Mouse (Mus musculus) retina, postnatal 7 days (tissue): Measurements from ENCODE around the gene Ifitm10.
"Not testable (repeated sequence)": the region's sequence is repeated elsewhere in the genome, so short reads cannot be mapped to it uniquely, and the experiment has no call there.

ENCODE experiments used
- DNase-seq: peaks from one replicate; pipeline ENCODE4 v3.0.0-alpha.2; 2012; ENCODE audit warnings: low read depth, low spot score

Gene Ifitm10

DNA sequence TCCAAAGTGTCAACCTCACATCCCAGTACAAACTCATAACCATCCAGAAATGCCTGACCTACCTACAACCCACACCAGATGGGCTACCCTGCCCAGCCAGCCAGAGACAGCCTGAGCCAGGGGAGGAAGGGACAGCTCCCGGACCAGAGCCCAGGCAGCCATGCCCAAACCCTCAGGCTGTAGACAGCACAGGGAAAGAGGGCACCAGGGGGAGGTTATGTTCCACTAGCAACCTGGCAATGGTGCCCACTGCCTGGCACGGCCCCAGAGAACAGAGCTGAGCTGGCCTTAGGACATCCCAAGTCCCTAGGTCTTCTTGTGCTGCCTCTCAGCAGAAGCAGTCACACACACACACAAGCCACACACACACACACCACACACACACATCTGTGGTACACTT, 4.7 kb downstream of the Ifitm10 start:
- DNase-seq, result no peak

DNA sequence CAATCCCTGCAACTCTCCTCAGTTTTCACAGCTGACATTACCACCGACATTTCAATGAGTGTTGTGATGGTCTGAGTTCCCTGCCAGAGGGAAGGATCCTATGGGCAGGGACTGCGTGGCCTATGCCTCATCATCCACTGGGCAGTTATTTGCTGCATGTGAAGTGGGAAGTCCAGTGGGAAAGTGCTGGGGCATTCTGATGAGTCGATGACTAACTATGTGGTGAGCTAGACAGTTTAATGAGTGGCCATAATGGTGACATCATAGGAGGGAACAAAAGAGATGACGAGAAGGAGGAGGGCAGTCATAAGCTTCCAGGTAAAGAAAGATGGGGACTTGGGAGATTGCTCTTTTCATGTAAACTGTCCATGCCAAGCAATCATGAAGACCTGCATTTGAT, 10.4 kb downstream of the Ifitm10 start:
- no peak for DNase-seq

GRCm38 (mm10) chr7:142360743-142361142, 12.8 kb downstream of the Ifitm10 start:
- no peak for DNase-seq

DNA sequence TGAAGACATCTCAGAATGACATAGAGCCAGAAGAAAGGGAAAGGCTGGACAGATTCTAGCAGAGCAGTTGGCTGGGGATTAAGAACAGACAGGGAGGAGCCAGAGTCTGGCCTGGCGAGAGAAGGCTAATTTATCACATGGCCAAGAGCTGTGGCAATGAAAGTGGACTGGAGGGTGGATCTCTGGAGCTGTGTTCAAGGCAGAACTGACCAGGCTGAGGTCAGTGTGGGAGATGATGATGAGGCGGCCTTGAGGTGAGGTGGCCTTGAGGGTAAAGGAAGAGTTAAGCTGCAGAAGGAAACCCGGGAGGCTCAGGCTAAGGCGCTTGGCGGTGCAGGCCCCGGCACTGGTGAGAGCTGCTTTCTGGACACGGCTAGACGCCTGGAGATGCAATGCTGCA, 14.4 kb downstream of the Ifitm10 start:
- DNase-seq, result no peak

DNA sequence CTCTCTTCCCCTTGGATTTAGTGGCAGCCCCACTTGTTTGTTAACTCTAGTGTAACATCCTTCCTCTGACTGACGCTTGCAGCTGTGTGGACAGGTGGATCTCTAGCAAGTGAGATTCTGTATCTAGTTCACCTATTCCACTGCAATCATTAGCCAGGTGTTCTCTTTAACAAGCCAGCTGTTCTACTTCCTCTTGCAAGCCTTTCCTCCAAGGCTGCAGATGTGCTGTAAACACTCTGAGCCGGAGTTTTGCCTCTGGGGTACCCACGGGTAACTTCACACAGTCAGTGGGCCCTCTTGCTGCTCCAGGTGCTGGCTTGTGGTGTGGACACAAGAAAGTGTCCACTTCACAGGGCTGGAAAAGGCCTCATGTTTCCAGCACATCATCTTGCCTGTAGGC, 16.0 kb downstream of the Ifitm10 start:
- DNase-seq, result no peak

DNA sequence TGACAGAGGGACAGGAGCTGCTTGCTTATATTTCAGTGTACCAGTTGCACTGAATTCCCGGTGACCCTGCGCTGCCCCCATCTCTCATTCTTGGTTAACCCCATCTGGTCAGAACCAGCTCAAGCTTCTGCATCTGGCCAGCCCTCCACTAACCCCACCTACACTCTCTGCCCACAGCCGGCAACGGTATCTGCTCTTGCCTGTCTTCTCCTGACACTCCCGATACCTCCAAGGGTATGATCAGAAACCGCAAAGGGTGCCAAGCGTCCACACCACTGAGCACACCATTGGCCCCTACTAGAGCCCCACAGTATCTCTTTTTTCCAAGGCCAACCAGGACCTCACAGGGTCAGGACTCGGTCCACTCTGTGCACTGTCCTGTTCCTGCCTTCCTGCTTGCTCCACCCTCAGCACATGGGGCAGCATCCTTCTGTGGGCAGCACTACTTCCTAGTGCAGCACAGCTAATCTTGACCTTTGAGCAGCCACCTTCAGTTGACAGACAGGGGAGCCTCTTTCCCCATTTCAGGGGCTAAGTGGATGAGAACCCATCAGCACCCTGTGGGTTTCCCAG, 18.8 kb downstream of the Ifitm10 start:
- no peak for DNase-seq

DNA sequence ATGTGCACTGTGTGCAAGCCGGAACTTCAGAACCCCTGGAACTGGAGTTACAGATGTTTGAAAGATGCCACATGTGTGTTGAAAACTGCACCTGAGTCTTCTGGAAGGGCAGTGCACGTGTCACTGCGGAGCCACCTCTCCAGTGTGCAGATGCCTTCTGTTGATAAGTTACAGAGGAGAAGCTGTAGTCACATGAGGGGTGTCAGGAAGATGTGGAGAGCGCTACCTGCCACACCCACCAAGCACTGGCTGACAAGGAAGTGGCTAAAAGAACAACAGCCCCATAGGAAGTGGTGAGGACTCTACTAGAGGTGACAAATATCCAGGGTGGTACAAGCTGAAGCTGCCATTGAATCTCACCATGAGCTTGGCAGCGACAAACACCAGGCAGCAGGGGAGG, 19.7 kb downstream of the Ifitm10 start:
- DNase-seq, result no peak

- DNase-seq, result no peak
These were observed 22.0 kb downstream of the Ifitm10 start for GRCm38 (mm10) chr7:142351569-142351968.

DNA sequence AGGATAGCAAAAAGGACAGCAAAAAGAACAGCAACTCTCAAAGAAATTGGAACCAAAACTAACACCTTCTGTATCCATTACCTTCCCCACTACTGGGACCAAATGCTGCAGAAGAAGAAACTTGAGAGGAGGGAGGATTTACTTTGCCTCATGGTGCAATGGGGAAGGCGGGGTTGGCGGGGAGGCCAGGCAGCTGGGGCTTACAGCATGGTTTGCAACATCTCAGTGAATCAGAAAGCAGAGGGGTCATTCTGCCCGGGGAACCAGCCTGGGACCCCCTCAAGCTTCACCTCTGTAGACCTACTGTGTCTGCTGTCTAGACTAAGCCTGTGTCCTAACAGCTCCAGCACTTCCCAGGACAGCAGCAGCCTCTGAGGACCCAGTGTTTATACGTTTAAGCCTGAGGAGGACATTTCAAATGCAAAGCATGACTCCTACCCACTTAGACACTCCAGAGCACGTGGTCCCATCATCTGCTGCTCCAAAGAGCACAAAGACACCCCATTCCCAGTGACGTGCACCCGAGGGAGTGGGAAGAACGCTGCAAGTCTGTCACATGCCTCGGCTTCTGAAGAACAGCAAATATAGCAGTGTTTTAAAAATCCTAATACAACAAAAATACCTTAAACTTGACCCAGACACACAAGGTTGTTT, 24.1 kb downstream of the Ifitm10 start:
- DNase-seq, result no peak

DNA sequence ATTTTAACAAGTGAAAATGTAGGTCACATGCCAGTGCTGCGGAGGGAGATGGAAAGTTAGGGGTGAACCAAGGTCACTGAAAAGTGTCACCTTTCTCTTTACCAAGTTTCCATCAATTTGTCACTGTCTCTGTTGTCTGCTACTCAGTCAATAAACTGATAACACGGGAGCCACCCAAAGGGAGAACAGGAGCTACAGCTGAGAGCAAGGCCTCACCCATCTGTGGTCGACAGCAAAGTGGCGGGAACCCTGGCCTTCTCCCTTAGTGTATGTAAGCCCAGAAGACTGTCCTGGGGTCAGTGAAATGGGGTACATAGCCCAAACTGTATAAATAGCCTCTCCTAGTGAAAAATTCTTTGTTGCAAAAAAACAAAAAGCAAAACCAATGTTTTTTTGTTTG, 26.0 kb downstream of the Ifitm10 start:
- DNase-seq, result no peak

DNA sequence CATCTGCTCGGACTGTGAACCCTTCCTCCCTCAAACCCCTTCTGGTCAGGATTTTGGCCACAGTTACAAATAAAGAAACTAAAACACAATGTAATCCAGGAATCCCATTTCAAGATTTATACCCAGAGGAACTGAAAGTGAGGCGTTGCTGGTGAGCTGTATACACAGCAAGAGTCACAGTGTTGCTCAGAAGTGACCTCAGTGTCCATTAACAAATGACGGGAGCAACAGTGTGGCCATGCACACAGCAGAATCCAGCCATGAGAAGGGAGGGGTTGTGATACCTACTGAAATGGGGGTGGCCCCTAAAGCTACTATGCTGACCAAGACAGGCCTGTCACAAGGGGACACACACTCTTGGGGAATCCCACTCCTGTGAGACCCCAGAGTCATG, 31.3 kb downstream of the Ifitm10 start:
- no peak for DNase-seq

DNA sequence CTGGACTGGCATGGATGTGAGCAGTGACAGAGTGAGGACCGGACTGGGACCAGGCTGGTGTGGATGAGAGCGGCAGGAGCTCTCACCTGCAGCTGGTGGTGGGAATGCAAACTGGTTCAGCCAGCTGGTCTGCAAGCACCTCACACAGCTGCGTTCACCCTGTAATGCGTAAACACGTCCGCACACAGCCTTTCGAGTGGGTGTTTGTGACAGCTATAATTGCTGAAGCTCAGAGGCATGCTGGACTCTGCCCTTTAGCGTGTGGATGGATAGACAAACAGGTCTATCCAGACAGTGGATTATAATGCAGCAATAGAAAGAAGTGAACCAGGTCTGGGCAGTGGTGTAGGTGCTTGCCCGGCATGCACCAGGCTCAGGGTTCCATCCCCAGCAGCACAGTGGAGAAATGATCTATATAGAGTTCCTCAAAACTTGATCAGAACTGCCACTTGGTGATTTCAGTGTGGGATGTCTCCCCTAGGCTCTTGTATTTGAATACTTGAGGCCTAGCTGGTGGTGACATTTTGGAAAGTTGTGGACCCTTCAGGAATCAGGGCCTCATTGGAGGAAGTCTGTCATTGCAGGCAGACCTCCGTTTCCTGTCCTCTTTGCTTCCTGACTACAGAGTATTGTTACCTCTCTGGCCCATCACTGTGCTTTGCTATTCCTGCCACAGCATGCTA, 31.8 kb downstream of the Ifitm10 start:
- no peak for DNase-seq

- no peak for DNase-seq
These were observed 33.1 kb downstream of the Ifitm10 start for GRCm38 (mm10) chr7:142340269-142340970.

DNA sequence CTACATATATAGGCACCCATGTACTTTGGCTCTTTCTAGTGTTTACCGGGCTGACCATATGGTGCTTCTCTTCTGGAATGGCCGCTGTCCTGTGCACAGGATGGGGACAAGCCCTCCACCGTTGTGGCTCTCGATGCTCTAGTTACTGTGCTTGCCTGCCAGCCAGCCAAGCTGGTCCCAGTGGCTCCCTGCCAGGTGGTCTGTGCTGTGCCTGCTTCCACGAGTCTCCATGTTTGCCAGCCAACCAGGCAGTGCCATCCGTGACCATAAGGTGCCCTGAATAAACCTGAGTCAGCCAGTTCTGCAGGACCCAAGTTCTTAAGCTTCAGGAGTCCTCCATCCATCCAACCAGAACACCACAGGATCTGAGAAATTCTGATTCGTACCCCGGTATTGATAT, 38.4 kb downstream of the Ifitm10 start:
- no peak for DNase-seq

- DNase-seq, result peak; percentile 82
These were observed 39.3 kb downstream of the Ifitm10 start for GRCm38 (mm10) chr7:142334246-142334645.

- DNase-seq, result not testable (repeated sequence)
These were observed 40.8 kb downstream of the Ifitm10 start for GRCm38 (mm10) chr7:142332741-142333140.

GRCm38 (mm10) chr7:142331281-142331680, 42.3 kb downstream of the Ifitm10 start:
- DNase-seq, result no peak

DNA sequence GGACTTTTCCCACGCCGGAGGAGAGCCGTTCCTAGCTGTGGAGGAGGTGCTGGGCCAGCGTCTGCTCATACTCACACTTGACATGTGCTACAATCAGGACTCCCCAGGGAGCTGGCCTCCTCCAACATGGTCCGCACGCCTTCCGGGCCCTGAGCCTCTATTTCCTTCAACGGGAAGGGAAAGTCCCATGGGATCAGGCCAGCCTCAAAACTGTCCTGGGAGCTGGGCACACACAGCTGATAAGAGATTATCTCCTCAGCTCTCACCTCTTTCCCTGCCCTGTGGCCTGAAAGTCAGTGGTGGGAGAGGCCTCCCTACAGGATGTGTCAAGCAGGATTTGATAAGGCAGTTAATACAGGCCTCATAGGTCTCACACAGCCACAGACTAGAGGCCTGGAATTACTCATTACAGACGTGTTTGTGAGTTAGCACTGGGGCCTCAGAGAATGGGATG, 43.3 kb downstream of the Ifitm10 start:
- DNase-seq, result no peak

GRCm38 (mm10) chr7:142328507-142328906, 45.0 kb downstream of the Ifitm10 start:
- no peak for DNase-seq

GRCm38 (mm10) chr7:142326714-142327445, 46.7 kb downstream of the Ifitm10 start:
- no peak for DNase-seq

GRCm38 (mm10) chr7:142323396-142324117, 50.0 kb downstream of the Ifitm10 start:
- no peak for DNase-seq
